Mouse (Mus musculus) adrenal gland, postnatal 14 days (tissue): ENCODE results near the gene Acads. TPM values are rescaled to one million over a fixed set of nuclear protein-coding genes. Genes with fewer than 3 reads are reported as not detected.
"Not testable (repeated sequence)": the region's sequence is repeated elsewhere in the genome, so short reads cannot be mapped to it uniquely, and the experiment has no call there.

ENCODE experiments used
- DNase-seq: peaks from one replicate; pipeline ENCODE4 v3.0.0; 2021; ENCODE audit warnings: mixed read lengths
- total RNA-seq: library from RNA; stranded (reverse); gene quantifications from 2 replicates; pipeline ENCODE4 v1.2.3, GENCODE M21; 2021

Acads gene
- total RNA-seq, 1 experiment from 2014 or later = 317 TPM

DNA sequence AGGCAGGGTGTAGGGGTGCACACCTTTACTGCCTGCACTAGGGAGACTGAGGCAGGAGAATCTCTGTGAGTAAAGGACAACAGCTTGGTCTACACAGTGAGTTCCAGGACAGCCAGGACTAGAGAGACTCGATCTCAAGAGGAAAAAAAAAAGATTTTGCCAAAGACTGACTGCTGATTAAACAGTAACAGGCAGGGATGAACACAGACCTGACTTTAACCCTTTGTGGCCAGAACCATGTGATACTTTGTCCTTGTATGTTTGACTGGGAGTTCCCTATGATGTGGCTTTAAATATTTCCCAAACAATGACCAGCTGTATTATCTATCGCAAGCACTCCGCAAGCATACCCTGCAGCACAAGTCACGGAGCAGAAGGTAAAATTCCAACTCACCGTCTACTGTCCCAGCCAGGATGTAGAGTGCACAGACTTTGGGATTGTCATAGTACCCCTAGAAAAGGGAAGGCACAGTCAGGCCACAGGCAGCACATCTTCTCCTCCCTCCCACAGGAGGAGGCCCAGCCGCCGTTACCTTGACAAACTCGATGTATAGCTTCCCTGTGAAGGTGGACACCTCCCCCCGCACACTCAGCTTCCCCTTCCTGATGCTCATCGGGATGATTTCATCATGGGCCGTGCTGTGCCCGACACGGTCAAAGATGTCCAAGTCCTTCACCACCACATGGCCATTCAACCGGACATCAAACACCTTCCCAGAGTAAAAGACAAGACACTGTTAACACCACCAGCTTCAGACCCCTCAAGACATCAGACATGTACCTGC, 30.7 kb upstream of the Acads start:
- DNase-seq = no peak

DNA sequence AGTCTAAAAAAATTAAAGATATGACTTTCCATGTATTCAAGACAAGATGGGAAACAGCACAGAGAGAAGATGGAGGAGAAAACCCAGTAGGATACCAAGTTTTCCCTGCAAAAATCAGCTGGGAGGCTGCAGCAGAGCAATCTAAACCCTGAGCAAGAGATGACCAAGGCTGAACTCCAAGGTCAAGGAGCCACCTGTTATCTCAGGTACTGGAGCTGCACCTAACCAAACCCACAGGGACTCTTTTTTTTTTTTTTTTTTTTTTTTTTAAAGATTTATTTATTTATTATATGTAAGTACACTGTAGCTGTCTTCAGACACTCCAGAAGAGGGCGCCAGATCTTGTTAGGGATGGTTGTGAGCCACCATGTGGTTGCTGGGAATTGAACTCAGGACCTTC, 29.7 kb upstream of the Acads start:
- not testable (repeated sequence) for DNase-seq

- no peak for DNase-seq
Observed at GRCm38 (mm10) chr5:115148378-115148777, 29.2 kb upstream of the Acads start.

GRCm38 (mm10) chr5:115147388-115147787, 28.2 kb upstream of the Acads start:
- no peak for DNase-seq

GRCm38 (mm10) chr5:115146747-115147130, 27.6 kb upstream of the Acads start:
- DNase-seq = no peak

GRCm38 (mm10) chr5:115145976-115146746, 27.0 kb upstream of the Acads start:
- DNase-seq = no peak

- DNase-seq = no peak
Observed at GRCm38 (mm10) chr5:115145253-115145968, 26.3 kb upstream of the Acads start.

GRCm38 (mm10) chr5:115144471-115144870, 25.3 kb upstream of the Acads start:
- no peak for DNase-seq

DNA sequence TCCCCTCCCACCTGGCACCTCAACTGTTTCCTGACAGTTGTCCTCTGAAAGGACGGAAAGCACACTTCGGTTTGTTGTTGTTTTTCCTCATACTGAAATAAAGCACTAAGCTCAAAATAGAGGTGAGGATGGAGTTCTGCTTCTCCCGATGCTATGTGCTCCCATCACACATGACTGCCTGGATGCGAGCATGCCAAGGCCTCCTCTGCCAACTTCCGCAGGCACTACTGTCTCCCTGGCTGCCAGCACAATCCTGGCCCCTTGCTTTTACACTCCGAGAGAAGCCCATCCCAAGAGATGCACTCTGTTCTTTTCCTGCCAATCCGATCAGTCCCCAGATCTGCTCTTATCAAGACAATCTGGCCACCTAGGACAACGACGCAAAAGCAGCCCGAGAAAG, 24.4 kb upstream of the Acads start:
- no peak for DNase-seq

DNA sequence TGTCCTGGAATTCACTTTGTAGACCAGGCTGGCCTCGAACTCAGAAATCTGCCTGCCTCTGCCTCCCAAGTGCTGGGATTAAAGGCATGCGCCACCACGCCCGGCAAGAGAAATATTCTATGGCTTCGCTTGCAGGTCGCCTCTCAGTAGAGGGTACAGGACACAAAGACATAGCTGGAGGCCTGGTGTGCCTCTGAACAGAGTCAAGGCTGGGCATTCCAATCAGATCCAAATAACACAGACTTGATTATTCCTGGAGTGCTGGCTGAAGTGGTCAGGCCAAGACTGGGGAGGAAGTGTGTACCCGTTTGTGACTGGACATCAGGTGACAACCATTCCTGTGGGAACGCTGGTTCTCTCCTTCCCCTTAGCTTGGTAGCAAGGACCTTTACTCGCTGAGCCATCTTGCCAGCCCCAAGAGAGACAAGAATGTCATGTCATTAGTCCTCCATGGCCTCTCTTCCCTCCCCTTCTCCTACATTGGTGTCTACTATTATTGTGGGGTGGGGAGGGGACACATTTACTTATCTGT, 23.1 kb upstream of the Acads start:
- DNase-seq = no peak

- no peak for DNase-seq
Observed at GRCm38 (mm10) chr5:115140726-115141125, 21.6 kb upstream of the Acads start.

DNA sequence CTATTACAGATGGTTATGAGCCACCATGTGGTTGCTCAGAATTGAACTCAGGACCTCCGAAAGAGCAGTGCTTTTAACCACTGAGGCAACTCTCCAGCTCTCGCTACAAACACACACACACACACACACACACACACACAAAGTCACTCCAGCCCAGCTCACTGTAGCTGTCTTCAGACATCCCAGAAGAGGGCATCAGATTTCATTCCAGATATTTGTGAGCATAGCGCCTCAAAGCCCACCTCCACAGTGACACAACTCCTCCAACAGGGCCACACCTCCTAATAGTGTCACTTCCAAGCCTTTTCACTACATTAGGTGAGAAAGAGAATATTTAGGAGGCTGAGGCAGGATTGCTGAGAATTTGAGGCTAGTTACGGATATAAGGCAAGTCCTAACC, 20.0 kb upstream of the Acads start:
- no peak for DNase-seq

DNA sequence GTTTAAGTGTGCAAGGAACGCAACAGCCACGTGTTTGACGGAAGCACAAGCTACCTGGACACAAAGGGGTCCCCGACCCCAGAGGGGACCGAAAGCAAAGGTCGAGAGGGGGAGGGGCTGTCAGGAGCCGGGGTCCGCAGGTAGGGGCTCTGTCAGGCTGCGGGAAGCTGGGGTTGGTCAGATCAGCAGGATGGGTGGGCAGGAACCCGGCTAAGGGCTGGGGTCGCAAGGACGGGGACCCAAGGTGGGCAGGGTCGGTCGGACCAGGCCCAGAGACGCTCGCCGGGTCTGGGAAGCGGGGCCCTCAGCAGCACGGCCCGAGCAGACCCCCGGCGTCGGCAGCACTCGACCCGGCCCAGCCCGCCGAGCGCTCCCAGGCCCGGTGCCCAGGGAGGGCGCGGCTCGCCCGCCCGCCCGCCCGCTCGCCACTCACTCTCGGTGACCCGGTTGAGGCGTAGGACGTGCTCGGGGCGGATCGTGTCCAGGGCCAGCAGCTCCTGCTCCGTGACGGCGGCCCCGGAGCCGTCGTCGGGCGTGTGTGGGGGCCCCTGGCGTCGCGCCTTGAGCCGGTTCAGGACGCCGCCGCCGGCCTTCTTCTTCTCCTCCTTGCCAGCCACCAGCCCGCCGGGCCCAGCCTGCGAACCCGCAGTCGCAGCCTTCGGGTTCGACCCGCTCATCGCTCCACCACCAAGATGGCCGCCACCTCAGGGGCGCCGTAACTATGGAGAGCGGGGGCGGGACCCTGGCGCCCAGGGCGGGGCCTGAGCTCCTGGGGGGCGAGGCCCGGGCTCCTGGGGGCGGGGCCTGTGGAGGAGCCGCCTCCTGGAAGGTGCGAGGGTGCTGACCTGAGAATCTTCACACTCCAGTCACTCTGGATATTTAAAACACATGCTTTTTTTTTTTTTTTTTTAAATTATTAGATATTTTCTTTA, 15.4 kb upstream of the Acads start, which contains the start of gene Unc119b:
Unc119b (minus strand) TSS at position 742 of the 932 bp plus-strand sequence.
- peak; percentile 95 for DNase-seq

- no peak for DNase-seq
Observed at GRCm38 (mm10) chr5:115133358-115134066, 14.4 kb upstream of the Acads start.

DNA sequence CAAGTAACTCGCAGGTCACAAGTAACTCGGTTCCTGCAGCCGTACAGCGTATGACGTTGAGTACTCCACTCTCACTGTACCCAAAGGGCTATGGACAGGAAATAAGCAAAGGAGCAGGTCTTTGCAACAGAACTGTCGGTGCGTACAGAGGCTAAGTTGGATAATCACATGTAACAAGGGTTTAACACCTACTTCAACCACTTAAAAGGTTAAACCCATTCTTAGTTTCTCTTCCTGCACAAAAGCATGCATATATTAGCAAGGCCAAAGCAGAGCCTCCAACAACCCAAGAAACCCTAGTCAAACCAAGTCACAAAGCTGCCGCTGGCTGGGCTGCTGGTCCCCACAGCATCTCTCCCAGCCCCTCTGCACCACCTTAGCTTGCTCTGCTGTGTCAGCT, 13.3 kb upstream of the Acads start:
- no peak for DNase-seq

DNA sequence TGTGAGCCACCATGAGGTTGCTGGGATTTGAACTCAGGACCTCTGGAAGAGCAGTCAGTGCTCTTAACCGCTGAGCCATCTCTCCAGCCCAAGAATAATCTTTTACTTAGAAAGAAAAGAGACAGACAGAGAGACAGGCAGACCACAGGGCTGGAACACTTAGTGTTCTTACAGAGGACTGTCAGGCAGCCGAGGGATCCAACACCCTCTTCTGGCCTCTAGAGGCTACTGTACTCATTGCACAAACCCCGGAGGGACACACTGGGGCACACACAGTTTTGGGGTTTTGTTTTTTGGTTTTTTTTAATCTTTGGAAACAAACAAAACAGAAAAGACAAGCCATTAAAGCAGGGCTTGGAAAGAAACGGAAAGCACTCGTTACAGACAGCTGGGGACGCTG, 10.2 kb upstream of the Acads start:
- DNase-seq = no peak

DNA sequence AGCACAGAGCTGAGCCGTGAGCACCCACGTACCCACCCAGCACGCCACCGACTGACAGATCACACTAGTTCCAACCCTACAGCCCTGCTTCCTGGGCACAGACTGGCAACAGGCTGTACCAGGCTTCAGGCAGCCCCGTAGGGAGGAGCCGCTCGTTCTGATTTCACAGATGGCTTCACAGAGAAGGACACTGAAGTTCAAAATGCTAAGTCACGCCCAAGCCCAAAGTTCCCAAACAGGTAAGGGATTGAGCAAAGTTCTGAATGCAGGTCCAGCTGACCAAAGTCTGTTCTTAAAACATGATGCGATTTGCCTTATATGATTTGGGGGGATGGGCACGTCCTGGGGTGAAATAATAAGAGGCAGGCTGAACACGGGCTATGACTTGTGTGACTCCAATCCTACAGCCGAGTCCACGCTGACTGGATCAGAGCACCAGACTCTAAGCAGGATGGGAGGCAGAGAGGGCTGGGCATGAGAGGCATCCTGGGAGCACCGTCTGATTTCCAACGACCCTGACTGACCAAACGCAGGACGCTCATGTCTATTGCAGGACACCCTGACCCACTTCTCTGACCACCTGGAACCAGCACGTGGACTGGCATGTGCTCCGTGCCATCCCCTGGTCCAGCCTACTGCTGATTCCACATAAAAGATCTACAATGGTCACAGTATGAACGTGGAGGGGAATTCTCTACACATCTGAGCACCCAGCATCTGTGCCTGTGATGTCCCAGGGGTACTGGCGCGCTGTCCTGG, 8.5 kb upstream of the Acads start:
- no peak for DNase-seq

- no peak for DNase-seq
Observed at GRCm38 (mm10) chr5:115126578-115127312, 7.6 kb upstream of the Acads start.

GRCm38 (mm10) chr5:115125211-115125871, 6.2 kb upstream of the Acads start:
- DNase-seq = peak; percentile 90
